Mouse (Mus musculus): ENCODE measurements around the gene Tubb2b.

DNA sequence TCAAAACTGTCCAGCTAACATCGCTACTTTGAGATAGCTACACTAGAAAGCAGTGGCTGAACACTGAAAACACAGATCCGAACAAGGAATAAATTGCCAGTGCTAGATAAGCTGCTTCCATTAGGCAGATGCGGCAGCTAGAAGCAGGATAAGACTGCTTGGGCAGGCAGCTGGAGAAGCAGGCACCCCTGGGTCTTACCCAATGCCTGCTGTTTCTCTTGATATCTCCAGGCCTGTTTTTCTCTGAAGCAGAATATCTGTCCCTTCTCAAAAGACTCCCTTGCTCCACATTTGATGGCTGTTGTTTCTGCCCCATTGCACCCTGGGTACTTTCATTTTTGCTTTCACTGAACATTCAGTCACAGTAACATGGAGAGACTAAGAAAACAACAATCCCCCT is 29.5 kb downstream of the Tubb2b start:
- TF ChIP-seq CTCF (IDR thresholded peaks at IDR 0.05; ENCODE audit: control insufficient read depth, insufficient read depth, insufficient replicate concordance, low read depth, low read length) (no peak), POLR2A (IDR thresholded peaks at IDR 0.05; ENCODE audit: control insufficient read depth, low read depth, low read length) (no peak)
